ENCODE assay signal across 8 mouse cellular contexts in genomic region chr15:84852457-84853070, GRCm38 (mm10). TPM values are rescaled to one million over a fixed set of nuclear protein-coding genes. Genes with fewer than 3 reads are reported as not detected.
DNase-seq lines count a peak whose midpoint lies in the region; ATAC-seq and TF ChIP-seq lines count a peak whose summit lies in the region.

No protein-coding gene starts in this region.

- ATAC-seq in frontal cortex, adult (ENCODE audit: low TSS enrichment) = no peak
- ATAC-seq in liver, postnatal 0 days = no peak

- intact Hi-C loops in heart, adult 2 months (cut with DNase I) = loop anchor here (2.0 to 10.0 kb wide), 3 partner anchors 48 to 138 kb away; partner anchors contain the start of gene 5031439G07Rik

- 3% methylated on average over 10 of the region's 10 CpGs for WGBS in heart, adult 2 months
- WGBS in liver, postnatal 0 days (ENCODE audit: insufficient replicate concordance) = 17% methylated on average over 10 of the region's 10 CpGs

- peaks cover 3% of the 10 kb centered on the region; the same call in 1 of the 2 replicates for H3K79me2 ChIP-seq in heart, adult 2 months (replicated peaks; ENCODE audit: control insufficient read depth, insufficient read depth, low read length)

- H3K9ac ChIP-seq in heart, adult 2 months (ENCODE audit: low read depth, low read length) = peak overlapping the region; percentile 32
- H3K9ac ChIP-seq in liver, postnatal 0 days (replicated peaks) = no peak overlapping the region

- peak overlapping the region; percentile 71 for H3K4me3 ChIP-seq in heart, adult 2 months
- H3K4me3 ChIP-seq in liver, postnatal 0 days (ENCODE audit: low read depth, low read length) = peak overlapping the region; percentile 57

- no peak for TF ChIP-seq POLR2A in heart, adult 2 months (IDR thresholded peaks at IDR 0.05; ENCODE audit: insufficient read depth, low read depth, low read length)

- no peaks in the 10 kb centered on the region for H3K36me3 ChIP-seq in heart, adult 2 months (ENCODE audit: control insufficient read depth, insufficient read depth, low read length)
- H3K36me3 ChIP-seq in liver, postnatal 0 days (replicated peaks; ENCODE audit: insufficient read depth, low read length) = no peaks in the 10 kb centered on the region

- no peaks in the 10 kb centered on the region for H3K4me1 ChIP-seq in heart, adult 2 months (ENCODE audit: control insufficient read depth, insufficient read depth, low read length)
- H3K4me1 ChIP-seq in liver, postnatal 0 days (ENCODE audit: insufficient read depth) = peaks cover 28% of the 10 kb centered on the region

- TF ChIP-seq CTCF in heart, adult 2 months (IDR thresholded peaks at IDR 0.05) = no peak
- TF ChIP-seq CTCF in liver, postnatal 0 days (IDR thresholded peaks at IDR 0.05; ENCODE audit: low read depth) = no peak

- peak; percentile 11 to 52 for DNase-seq in frontal cortex, postnatal 36 days (ENCODE audit: low spot score in 2 of 2)
- peak; percentile 42 to 55 for DNase-seq in cerebellum, adult 18-20 months
- DNase-seq in heart, adult 2 months = peak; percentile 38 to 50
- peak; percentile 21 for DNase-seq in kidney, adult 18-20 months
- no peak for DNase-seq in liver, postnatal 0 days
- no peak for DNase-seq in yolk sac, embryonic 10.5 days (ENCODE audit: low spot score)
- no peak for DNase-seq in spleen, postnatal 14 days (ENCODE audit: low spot score in 2 of 2)

- no peaks in the 10 kb centered on the region for H3K27me3 ChIP-seq in heart, adult 2 months (ENCODE audit: control insufficient read depth, insufficient read depth, low read length)
- peaks cover 48% of the 10 kb centered on the region for H3K27me3 ChIP-seq in liver, postnatal 0 days (ENCODE audit: insufficient read depth, low read length)

- peak overlapping the region; percentile 87 for H3K27ac ChIP-seq in heart, adult 2 months
- no peak overlapping the region for H3K27ac ChIP-seq in liver, postnatal 0 days (ENCODE audit: low read depth)

- TF ChIP-seq EP300 in heart, adult 2 months (IDR thresholded peaks at IDR 0.05; ENCODE audit: insufficient read depth, low read depth, low read length) = no peak
- TF ChIP-seq EP300 in liver, postnatal 0 days (IDR thresholded peaks at IDR 0.05; ENCODE audit: low read depth) = no peak

- H3K4me2 ChIP-seq in liver, postnatal 0 days (ENCODE audit: low read depth, low read length) = peak overlapping the region; percentile 95

- H3K9me3 ChIP-seq in liver, postnatal 0 days (ENCODE audit: low read length) = no peaks in the 10 kb centered on the region

RNA-seq across cellular contexts. Expression of gene Phf21b, which starts 3.3 kb away (rescaled TPM):
- 1 to 10 TPM; 1.1 TPM for total RNA-seq in heart, adult 2 months (2021)
- polyA plus RNA-seq in heart, adult 2 months (2012; rRNA removed) = 3.3 and 4.1 TPM in 2 replicates
- 0.02 TPM in 1 of 2 replicates, not detected in the other for polyA plus RNA-seq in liver, postnatal 0 days (2015; fragmentation: Nextera tagmentation; extraction: Ambion mirVana)

Comparison
In these comparisons a context has a peak if more than half of its experiments do, and no peak if none do; other contexts are left out.
1. DNase-seq: peak in frontal cortex, postnatal 36 days (2 of 2), cerebellum, adult 18-20 months (2 of 2), heart, adult 2 months (2 of 2) and kidney, adult 18-20 months (single experiment); none in liver, postnatal 0 days (single experiment), yolk sac, embryonic 10.5 days (single experiment) and spleen, postnatal 14 days (0 of 2).